Mouse (Mus musculus): ENCODE data around the gene Uhrf1. TPM values are rescaled to one million over a fixed set of nuclear protein-coding genes. Genes with fewer than 3 reads are reported as not detected.

Gene Uhrf1
- total and polyA plus RNA-seq, 3 experiments: 115 to 201 (median 133) TPM

- TF ChIP-seq MXI1 (IDR thresholded peaks at IDR 0.05; ENCODE audit: low read depth, low read length) (no peak; the same call in 1 of the 2 replicates), MYB (IDR thresholded peaks at IDR 0.05; ENCODE audit: low read depth, low read length) (no peak), CHD2 (IDR thresholded peaks at IDR 0.05; ENCODE audit: low read length) (no peak), ETS1 (IDR thresholded peaks at IDR 0.05; ENCODE audit: low read depth, low read length) (no peak), USF1 (IDR thresholded peaks at IDR 0.05; ENCODE audit: low read depth, low read length) (no peak), NRF1 (IDR thresholded peaks at IDR 0.05; ENCODE audit: insufficient read depth, low read depth, low read length, poor library complexity, severe bottlenecking) (no peak), ZKSCAN1 (IDR thresholded peaks at IDR 0.05; ENCODE audit: low read depth, low read length) (no peak)
Observed at GRCm38 (mm10) chr17:56326153-56327147, 23.3 kb downstream of the Uhrf1 start (continued).

- Histone ChIP-seq H3K36me3 (ENCODE audit: control insufficient read depth in 1 of 2, insufficient read depth in 2 of 2, low read length in 2 of 2) (peaks cover 0 to 13% of the 10 kb centered on the region in 2 experiments; a peak in 2 of 4 replicates), H3K27me3 (ENCODE audit: control insufficient read depth in 1 of 2, insufficient read depth in 2 of 2, low read length in 2 of 2) (no peaks in the 10 kb centered on the region), H3K27ac (ENCODE audit: control insufficient read depth, low read depth, low read length) (no peak overlapping the region), H3K4me3 (ENCODE audit: control insufficient read depth in 1 of 2, insufficient read depth in 1 of 2, low read depth in 2 of 2, low read length in 2 of 2) (no peak overlapping the region), H3K9me3 (replicated peaks; ENCODE audit: insufficient read depth, low read length) (no peaks in the 10 kb centered on the region), H3K79me2 (ENCODE audit: control insufficient read depth, insufficient read depth, low read length, poor library complexity) (peaks cover 14% of the 10 kb centered on the region), H3K9ac (ENCODE audit: control insufficient read depth, low read depth, low read length, poor library complexity, severe bottlenecking) (no peak overlapping the region), H3K4me1 (ENCODE audit: control insufficient read depth in 1 of 2, insufficient read depth in 2 of 2, low read length in 2 of 2) (peaks cover 2 to 14% of the 10 kb centered on the region in 2 experiments)
- no peak for DNase-seq (ENCODE audit: low read depth, low spot score)
- TF ChIP-seq HCFC1 (IDR thresholded peaks at IDR 0.05; ENCODE audit: low read depth, low read length): no peak
Observed at GRCm38 (mm10) chr17:56329267-56329666, 26.1 kb downstream of the Uhrf1 start.

- H3K27me3 ChIP-seq (ENCODE audit: control insufficient read depth in 1 of 2, insufficient read depth in 2 of 2, low read length in 2 of 2): no peaks in the 10 kb centered on the region
- H3K36me3 ChIP-seq (ENCODE audit: control insufficient read depth in 1 of 2, insufficient read depth in 2 of 2, low read length in 2 of 2): peaks cover 0 to 13% of the 10 kb centered on the region in 2 experiments; a peak in 2 of 4 replicates
- DNase-seq (ENCODE audit: low read depth, low spot score): no peak
- TF ChIP-seq NELFE (IDR thresholded peaks at IDR 0.05; ENCODE audit: low read depth, low read length) (no peak), TBP (IDR thresholded peaks at IDR 0.05; ENCODE audit: low read depth, low read length) (no peak), MXI1 (IDR thresholded peaks at IDR 0.05; ENCODE audit: low read depth, low read length) (no peak), POLR2A (IDR thresholded peaks at IDR 0.05; ENCODE audit: control insufficient read depth in 1 of 2, insufficient read depth in 1 of 2, low read depth in 1 of 2, low read length in 2 of 2, poor library complexity in 1 of 2) (no peak), JUND (IDR thresholded peaks at IDR 0.05; ENCODE audit: low read depth, low read length) (no peak), RAD21 (IDR thresholded peaks at IDR 0.05; ENCODE audit: low read depth, low read length) (no peak), ZC3H11A (IDR thresholded peaks at IDR 0.05; ENCODE audit: low read depth, low read length) (no peak), POLR2AphosphoS5 (IDR thresholded peaks at IDR 0.05; ENCODE audit: borderline replicate concordance, low read depth, low read length) (no peak), ZNF384 (IDR thresholded peaks at IDR 0.05; ENCODE audit: low read depth, low read length) (no peak), CHD2 (IDR thresholded peaks at IDR 0.05; ENCODE audit: low read length) (no peak), USF1 (IDR thresholded peaks at IDR 0.05; ENCODE audit: low read depth, low read length) (no peak), NRF1 (IDR thresholded peaks at IDR 0.05; ENCODE audit: insufficient read depth, low read depth, low read length, poor library complexity, severe bottlenecking) (no peak), ZMIZ1 (IDR thresholded peaks at IDR 0.05; ENCODE audit: low read depth, low read length) (no peak), UBTF (IDR thresholded peaks at IDR 0.05; ENCODE audit: borderline replicate concordance, insufficient read depth, low read depth, low read length) (no peak), SIN3A (IDR thresholded peaks at IDR 0.05; ENCODE audit: low read length) (no peak), RCOR1 (IDR thresholded peaks at IDR 0.05; ENCODE audit: low read depth, low read length) (no peak), MAZ (IDR thresholded peaks at IDR 0.05; ENCODE audit: low read depth, low read length) (no peak), EP300 (IDR thresholded peaks at IDR 0.05; ENCODE audit: low read depth in 1 of 2, low read length in 2 of 2) (no peak), MAX (IDR thresholded peaks at IDR 0.05; ENCODE audit: low read length) (no peak), E2F4 (IDR thresholded peaks at IDR 0.05; ENCODE audit: borderline replicate concordance, low read depth, low read length) (no peak)
- no peak overlapping the region for H3K4me3 ChIP-seq (ENCODE audit: control insufficient read depth in 1 of 2, insufficient read depth in 1 of 2, low read depth in 2 of 2, low read length in 2 of 2)
- H3K4me1 ChIP-seq (ENCODE audit: control insufficient read depth in 1 of 2, insufficient read depth in 2 of 2, low read length in 2 of 2): peaks cover 2 to 14% of the 10 kb centered on the region in 2 experiments; a peak in 3 of 4 replicates
- H3K9me3 ChIP-seq (replicated peaks; ENCODE audit: insufficient read depth, low read length): no peaks in the 10 kb centered on the region
- peaks cover 14% of the 10 kb centered on the region for H3K79me2 ChIP-seq (ENCODE audit: control insufficient read depth, insufficient read depth, low read length, poor library complexity)
- H3K27ac ChIP-seq (ENCODE audit: control insufficient read depth, low read depth, low read length): no peak overlapping the region
- no peak overlapping the region for H3K9ac ChIP-seq (ENCODE audit: control insufficient read depth, low read depth, low read length, poor library complexity, severe bottlenecking)
Observed at GRCm38 (mm10) chr17:56330345-56330744, 27.2 kb downstream of the Uhrf1 start.
